Mouse (Mus musculus) liver, adult 2 months (tissue): ENCODE data around the gene Sgms1.

ENCODE experiments used
- CTCF ChIP-seq: fragments of 200-500 bp; IDR thresholded peaks from 2 replicates; pipeline ENCODE4 v1.5.1; 2011; ENCODE audit warnings: low read depth, low read length, control low read depth
- POLR2A ChIP-seq: fragments of 200-500 bp; IDR thresholded peaks from 2 replicates; pipeline ENCODE4 v1.6.1; 2011; ENCODE audit warnings: low read length, control low read depth; ENCODE audit not compliant: insufficient read depth; ENCODE audit errors: extremely low read depth

DNA sequence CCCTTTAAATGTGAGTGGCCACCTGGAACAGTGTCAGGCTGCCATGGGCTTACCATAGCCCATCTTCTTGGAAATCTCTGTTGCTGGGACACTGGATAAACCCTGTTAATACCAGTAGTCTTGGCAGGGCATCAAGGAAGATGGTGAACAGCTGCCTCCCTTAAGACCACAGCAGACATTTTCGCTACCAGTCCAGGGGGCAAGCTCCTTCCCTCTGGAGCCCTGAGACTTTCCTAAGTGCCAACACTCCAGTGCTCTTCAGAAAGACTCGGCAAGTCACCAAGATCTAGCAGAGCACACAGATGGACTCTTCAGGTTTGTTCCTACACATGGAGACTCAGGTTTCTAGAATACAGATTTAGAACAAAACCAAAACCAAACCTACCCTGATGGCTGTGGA lies 211.4 kb downstream of the Sgms1 start:
- TF ChIP-seq CTCF (no peak), POLR2A (no peak)
